Mouse (Mus musculus) ES-Bruce4 (cell line): ENCODE data around the gene Abhd6. TPM values are rescaled to one million over a fixed set of nuclear protein-coding genes. Genes with fewer than 3 reads are reported as not detected.
A peak's percentile ranks its signal among the peaks of the same experiment; 100 is the strongest.
"Not testable (repeated sequence)": the region's sequence is repeated elsewhere in the genome, so short reads cannot be mapped to it uniquely, and the experiment has no call there.

Experiments
- H3K27ac ChIP-seq: 2 replicates; pipeline ENCODE4 v1.5.1; 2012; ENCODE audit warnings: low read length, inconsistent platforms; ENCODE audit not compliant: insufficient read depth
- H3K27me3 ChIP-seq: 2 replicates; pipeline ENCODE4 v1.6.1; 2012; ENCODE audit warnings: mild to moderate bottlenecking, low read length, inconsistent platforms; ENCODE audit not compliant: control insufficient read depth, poor library complexity, insufficient read depth, severe bottlenecking
- H3K36me3 ChIP-seq: 2 replicates; pipeline ENCODE4 v1.6.1; 2012; ENCODE audit warnings: inconsistent platforms, mild to moderate bottlenecking, low read length, moderate library complexity; ENCODE audit not compliant: control insufficient read depth, poor library complexity, insufficient read depth, severe bottlenecking
- H3K4me1 ChIP-seq: one replicate; pipeline ENCODE4 v1.8.1; 2011; ENCODE audit warnings: low read length; ENCODE audit not compliant: control insufficient read depth, insufficient read depth
- H3K4me3 ChIP-seq: 2 replicates; pipeline ENCODE4 v1.5.1; 2011; ENCODE audit warnings: low read depth, mild to moderate bottlenecking, low read length
- H3K9ac ChIP-seq: 2 replicates; pipeline ENCODE4 v1.6.1; 2012; ENCODE audit warnings: low read depth, mild to moderate bottlenecking, inconsistent platforms; ENCODE audit not compliant: poor library complexity, severe bottlenecking
- H3K9me3 ChIP-seq: replicated peaks from 2 replicates; pipeline ENCODE4 v1.6.1; 2012; ENCODE audit warnings: mild to moderate bottlenecking, low read length, inconsistent platforms; ENCODE audit not compliant: control insufficient read depth, poor library complexity, insufficient read depth, severe bottlenecking
- CTCF ChIP-seq: IDR thresholded peaks from one replicate; pipeline ENCODE4 v1.8.1; 2011; ENCODE audit warnings: low read depth, low read length
- EP300 ChIP-seq: IDR thresholded peaks from 2 replicates; pipeline ENCODE4 v1.6.1; 2011; ENCODE audit warnings: low read depth, low read length; ENCODE audit not compliant: insufficient read depth
- POLR2A ChIP-seq: IDR thresholded peaks from one replicate; pipeline ENCODE4 v1.8.1; 2011; ENCODE audit warnings: low read length; ENCODE audit not compliant: insufficient read depth
- polyA plus RNA-seq: library from polyadenylated mRNA; stranded (reverse); fragments of >200 nt; gene quantifications from 2 replicates; pipeline ENCODE4 v1.2.4, GENCODE M21; 2011; ENCODE audit warnings: low read depth; ENCODE audit not compliant: missing spikeins, insufficient read depth, insufficient read length

Gene Abhd6
- polyA plus RNA-seq, 1 experiment: 12.6 TPM

DNA sequence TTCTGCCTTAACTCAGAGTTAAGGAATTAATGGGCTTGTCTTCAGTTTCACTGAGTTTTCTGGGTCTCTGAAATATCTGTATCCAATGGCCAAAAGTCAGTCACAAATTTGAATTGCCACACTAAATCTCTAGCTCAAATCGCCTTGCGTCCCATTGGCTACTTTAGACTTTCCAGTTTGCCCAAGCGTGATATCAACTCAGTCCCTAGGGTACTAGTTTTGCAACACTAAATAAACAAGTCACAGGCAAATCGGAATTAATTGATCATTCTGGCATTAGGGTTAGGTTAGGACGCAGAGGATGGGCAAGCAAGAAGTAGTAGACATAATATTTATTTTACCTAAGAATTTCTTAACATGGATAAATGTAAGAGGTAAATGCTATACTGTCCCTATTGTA is 2.5 kb upstream of the Abhd6 start:
- Histone ChIP-seq H3K36me3 (no peaks in the 10 kb centered on the region), H3K4me3 (no peak overlapping the region), H3K9ac (no peak overlapping the region), H3K9me3 (no peaks in the 10 kb centered on the region), H3K27ac (no peak overlapping the region), H3K27me3 (peaks cover 5% of the 10 kb centered on the region), H3K4me1 (no peaks in the 10 kb centered on the region)
- TF ChIP-seq CTCF (no peak), POLR2A (no peak), EP300 (no peak)

DNA sequence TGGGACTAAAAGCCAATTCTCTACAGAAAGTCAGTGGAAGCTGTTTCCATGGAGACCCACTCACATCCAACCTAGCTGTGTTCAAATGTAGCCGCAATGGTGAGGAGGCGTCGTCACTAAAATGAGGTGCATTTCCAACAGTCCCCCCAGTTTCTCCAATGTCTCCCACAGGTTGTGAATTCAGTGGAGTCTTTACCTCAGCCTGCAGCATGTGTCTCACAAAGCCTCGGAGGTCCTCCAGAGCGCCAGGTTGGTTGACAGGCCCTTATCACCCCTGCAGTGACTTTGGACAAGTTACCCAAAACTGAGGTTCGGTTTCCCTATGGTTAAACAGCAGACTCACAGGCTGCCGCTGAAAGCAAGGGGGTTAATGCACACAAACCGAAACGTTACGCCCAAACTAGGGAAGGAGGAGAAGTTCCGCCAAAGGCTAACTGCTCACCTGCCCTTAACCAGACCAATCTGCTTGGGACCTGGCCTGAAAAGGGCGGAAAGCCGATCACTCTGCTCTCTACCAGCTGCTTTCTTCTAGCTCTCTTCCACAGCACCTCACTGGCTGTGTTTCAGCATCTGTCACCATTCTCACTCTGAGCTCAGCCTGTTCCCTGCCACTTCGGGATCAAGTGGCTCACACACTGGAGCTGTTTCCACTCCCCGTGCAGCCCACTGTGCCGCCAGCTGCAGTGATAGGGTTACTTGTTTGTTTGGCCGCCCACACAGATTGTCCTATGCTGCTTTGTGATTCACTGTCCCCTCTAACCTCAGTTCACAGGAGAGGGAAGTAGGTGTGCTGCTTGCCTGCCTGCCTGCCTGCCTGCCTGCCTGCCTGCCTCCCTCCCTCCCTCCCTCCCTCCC is 1.6 kb upstream of the Abhd6 start:
- no peaks in the 10 kb centered on the region for H3K9me3 ChIP-seq
- peak overlapping the region; percentile 31 for H3K4me3 ChIP-seq
- H3K9ac ChIP-seq: no peak overlapping the region
- no peaks in the 10 kb centered on the region for H3K4me1 ChIP-seq
- no peak overlapping the region for H3K27ac ChIP-seq
- H3K27me3 ChIP-seq: peaks cover 5% of the 10 kb centered on the region
- TF ChIP-seq CTCF (no peak), EP300 (no peak), POLR2A (no peak)
- no peaks in the 10 kb centered on the region for H3K36me3 ChIP-seq

DNA sequence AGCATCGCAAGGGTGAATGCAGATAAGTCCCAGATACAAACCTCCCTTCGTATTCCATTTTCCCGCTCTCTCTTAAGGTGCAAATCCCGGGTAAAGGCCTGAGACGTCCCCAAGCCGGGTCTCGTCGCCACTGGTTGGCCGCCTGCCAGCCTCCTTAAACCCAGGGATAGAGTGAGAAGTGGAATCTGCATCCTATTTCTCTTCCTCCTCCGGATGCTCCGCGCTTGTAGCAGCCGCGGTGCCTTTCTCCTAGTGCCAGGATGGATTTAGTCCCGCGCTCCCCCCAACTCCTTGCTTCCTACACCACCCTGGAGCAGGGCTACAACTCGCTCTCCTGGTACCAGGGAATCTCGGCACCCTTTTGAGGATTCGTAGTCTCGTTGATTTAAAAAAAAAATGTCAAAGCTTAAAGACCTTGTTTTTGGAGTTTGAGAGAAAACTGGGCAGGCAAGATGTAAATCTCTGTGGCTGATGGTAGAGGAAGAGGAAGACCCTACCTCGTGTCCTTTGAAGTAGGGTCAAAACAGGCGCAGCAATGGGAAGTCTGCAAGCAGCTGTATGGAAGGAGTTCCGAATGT is 480 bp downstream of the Abhd6 start:
- Histone ChIP-seq H3K4me1 (no peaks in the 10 kb centered on the region), H3K27ac (no peak overlapping the region), H3K4me3 (peak overlapping the region; percentile 88), H3K27me3 (peaks cover 5% of the 10 kb centered on the region), H3K36me3 (no peaks in the 10 kb centered on the region), H3K9me3 (no peaks in the 10 kb centered on the region), H3K9ac (peak overlapping the region; percentile 34)
- TF ChIP-seq CTCF (no peak), POLR2A (no peak), EP300 (no peak)

DNA sequence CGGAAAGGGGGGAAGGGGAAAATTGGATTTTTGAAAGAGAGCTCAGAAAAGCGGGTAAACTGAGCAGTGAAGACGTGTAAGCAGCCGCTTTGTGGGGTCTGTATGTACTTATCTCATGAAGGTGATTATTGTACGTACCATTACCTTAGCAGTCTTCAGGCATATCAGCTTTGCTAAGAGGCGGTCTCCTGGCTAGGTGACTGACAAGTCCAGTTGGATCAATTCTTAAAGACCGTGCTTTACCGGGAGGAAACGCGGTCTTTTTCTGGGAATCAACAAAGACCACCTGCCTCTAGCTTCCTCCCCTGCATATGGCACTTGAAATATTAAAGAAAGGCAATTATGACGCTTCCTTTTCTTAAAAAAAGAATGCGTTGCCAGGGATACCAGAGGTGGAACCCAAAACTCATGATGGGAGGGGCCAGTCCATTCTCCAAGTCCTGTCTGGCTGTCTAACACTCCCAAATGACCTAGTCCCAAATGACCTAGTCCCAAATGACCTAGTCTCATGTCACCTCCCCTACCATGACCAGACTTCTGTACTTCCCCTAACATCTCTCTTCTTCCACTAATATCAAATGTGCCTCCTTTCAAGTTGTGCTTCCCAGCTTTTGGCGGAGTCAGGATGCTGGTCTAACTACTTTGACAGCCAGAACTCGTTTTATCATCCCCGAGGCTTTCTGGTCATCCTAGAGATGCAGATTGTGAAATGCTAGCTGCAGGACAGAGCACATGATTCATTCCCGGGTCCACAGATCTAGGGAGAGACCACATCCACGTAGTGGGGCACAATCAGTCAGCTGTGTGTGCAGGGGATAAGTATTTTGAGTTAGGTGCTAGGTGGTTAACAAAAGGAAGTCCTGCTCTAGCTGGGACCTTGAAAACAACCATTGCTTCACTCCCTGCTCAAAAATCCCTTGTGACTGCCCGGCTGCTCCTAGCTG is 1.3 kb downstream of the Abhd6 start:
- Histone ChIP-seq H3K4me1 (no peaks in the 10 kb centered on the region), H3K36me3 (no peaks in the 10 kb centered on the region), H3K27ac (no peak overlapping the region), H3K9me3 (no peaks in the 10 kb centered on the region), H3K27me3 (peaks cover 5% of the 10 kb centered on the region), H3K4me3 (peak overlapping the region; percentile 88), H3K9ac (no peak overlapping the region)
- TF ChIP-seq EP300 (no peak), CTCF (no peak), POLR2A (no peak)

DNA sequence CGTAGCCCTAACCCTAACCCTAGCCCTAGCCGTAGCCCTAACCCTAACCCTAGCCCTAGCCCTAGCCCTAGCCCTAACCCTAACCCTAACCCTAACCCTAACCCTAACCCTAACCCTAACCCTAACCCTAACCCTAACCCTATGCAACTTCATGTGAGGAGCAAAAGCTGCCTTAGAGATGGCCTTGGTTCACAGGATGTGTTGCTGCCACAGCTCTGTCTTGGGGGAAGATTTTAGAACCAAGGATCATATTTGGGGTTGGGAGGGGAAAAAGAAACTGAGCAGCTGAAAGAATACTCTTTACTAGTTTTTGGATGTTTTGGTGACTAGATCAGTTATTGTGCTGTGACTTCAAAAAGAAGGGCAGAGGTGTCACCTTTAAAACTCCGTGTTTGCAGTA is 3.4 kb downstream of the Abhd6 start:
- not testable (repeated sequence) for H3K9me3 ChIP-seq, H3K4me1 ChIP-seq, H3K27ac ChIP-seq, H3K9ac ChIP-seq, H3K4me3 ChIP-seq, H3K27me3 ChIP-seq, H3K36me3 ChIP-seq
